Mouse (Mus musculus): ENCODE results near the gene Znhit3. TPM values are rescaled to one million over a fixed set of nuclear protein-coding genes. Genes with fewer than 3 reads are reported as not detected.

The Znhit3 gene
- polyA plus RNA-seq, 1 experiment from 2014 or later: 78.3 TPM

DNA sequence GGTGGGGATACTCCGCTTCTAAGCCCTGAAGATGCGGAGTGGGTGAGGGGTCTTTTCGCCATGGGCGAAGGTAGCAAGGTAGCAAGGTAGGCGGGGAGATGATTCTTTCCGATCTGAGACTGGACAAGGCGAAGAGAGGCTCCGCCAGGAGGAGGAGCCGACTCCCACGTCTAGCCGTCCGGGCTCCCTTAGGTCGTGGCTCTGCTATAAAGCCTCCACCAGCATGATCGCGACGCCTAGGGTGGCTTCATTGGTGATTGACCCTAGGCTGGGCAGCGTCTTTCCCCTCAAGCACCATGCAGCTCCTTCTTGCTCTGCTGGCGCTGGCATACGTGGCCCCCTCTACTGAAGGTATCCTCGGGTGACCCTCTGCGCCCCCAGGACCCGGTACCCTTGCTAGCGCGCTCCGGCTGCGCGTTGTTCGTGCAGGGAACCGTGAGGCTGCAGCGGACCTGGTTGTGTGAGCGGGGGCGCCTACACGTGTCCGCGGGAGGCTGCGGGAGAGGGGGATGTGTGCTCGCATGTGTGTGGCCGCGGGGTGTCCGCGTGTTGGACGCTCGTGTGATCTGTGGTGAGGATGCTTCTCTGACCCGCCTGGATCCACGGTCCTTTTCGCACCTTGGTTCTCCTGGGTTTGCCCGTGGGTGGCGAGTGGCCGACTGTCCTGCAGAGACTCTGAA is 41.6 kb upstream of the Znhit3 start, which contains the start of gene Car4:
Car4 (plus strand) TSS at position 196 of the 680 bp plus-strand sequence.
- H3K27me3 ChIP-seq (replicated peaks; ENCODE audit: control insufficient read depth, insufficient read depth, low read length): peaks cover 36% of the 10 kb centered on the region
- peaks cover 6% of the 10 kb centered on the region; the same call in 1 of the 2 replicates for H3K4me1 ChIP-seq (ENCODE audit: control insufficient read depth, insufficient read depth, low read length)
- H3K36me3 ChIP-seq (ENCODE audit: control insufficient read depth, insufficient read depth, low read length): no peaks in the 10 kb centered on the region
- no peaks in the 10 kb centered on the region for H3K9me3 ChIP-seq (replicated peaks; ENCODE audit: control insufficient read depth, low read length)
- H3K4me2 ChIP-seq (ENCODE audit: low read length): peak within 1 kb of the TSS; percentile 57
- peak within 1 kb of the TSS; percentile 35; the same call in 1 of the 2 replicates for H3K9ac ChIP-seq (ENCODE audit: low read length)
- H3K27ac ChIP-seq (ENCODE audit: low read depth, low read length): no peak within 1 kb of the TSS
- under 1% methylated on average over 49 of the region's 49 CpGs for WGBS
- ATAC-seq (no peak), DNase-seq (ENCODE audit: low spot score) (no peak)
- peak within 1 kb of the TSS; percentile 16 for H3K4me3 ChIP-seq (ENCODE audit: low read depth, low read length)

DNA sequence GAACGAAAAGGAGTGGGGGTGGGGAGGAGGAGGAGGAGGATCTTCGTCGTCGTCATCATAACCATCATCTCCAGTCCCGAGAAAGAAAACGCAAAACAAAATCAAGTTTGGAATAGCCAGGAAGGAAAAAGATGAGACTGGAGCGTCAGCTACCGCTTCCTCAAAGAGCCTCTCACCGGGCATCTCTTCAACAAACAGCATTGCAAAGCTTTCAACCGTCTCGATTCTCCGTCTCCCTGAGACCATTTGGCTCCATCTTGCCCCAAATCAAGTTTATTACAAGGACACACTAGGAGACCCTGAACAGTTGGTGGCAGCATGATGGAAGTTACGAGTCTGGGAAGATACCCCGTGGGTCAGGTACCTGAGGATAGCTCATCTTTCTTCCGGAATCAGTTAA is 41.0 kb upstream of the Znhit3 start:
- H3K4me2 ChIP-seq (ENCODE audit: low read length): peak overlapping the region; percentile 57
- peak overlapping the region; percentile 16 for H3K4me3 ChIP-seq (ENCODE audit: low read depth, low read length)
- no peak overlapping the region for H3K9ac ChIP-seq (ENCODE audit: low read length)
- H3K36me3 ChIP-seq (ENCODE audit: control insufficient read depth, insufficient read depth, low read length): no peaks in the 10 kb centered on the region
- H3K27me3 ChIP-seq (replicated peaks; ENCODE audit: control insufficient read depth, insufficient read depth, low read length): peaks cover 36% of the 10 kb centered on the region
- DNase-seq (ENCODE audit: low spot score): no peak
- no peaks in the 10 kb centered on the region for H3K9me3 ChIP-seq (replicated peaks; ENCODE audit: control insufficient read depth, low read length)
- no peak overlapping the region for H3K27ac ChIP-seq (ENCODE audit: low read depth, low read length)
- no peak for ATAC-seq
- 8% methylated on average over 15 of the region's 15 CpGs for WGBS
- H3K4me1 ChIP-seq (ENCODE audit: control insufficient read depth, insufficient read depth, low read length): peaks cover 6% of the 10 kb centered on the region; the same call in 1 of the 2 replicates

DNA sequence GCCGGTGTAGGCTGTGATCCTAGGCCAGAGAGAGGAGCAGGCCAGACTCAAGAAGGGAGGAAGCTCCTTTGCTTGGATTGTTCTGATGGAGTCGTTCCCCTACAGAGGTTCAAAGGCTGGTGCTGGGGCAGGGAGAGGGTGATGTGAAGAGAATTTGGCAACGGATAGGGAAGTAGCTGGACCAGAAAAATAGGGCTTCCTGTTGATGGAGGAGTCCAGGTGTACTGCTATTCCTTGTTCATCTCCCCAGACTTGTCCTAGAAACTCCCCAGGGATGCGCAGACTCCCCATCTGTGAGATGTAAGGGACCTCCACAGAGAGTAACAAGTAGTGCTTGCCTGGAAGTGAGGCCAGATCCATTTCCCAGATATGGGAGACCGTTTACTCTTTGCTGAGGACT is 40.2 kb upstream of the Znhit3 start:
- H3K4me3 ChIP-seq (ENCODE audit: low read depth, low read length): no peak overlapping the region
- no peaks in the 10 kb centered on the region for H3K36me3 ChIP-seq (ENCODE audit: control insufficient read depth, insufficient read depth, low read length)
- DNase-seq (ENCODE audit: low spot score) (no peak), ATAC-seq (no peak)
- H3K9me3 ChIP-seq (replicated peaks; ENCODE audit: control insufficient read depth, low read length): no peaks in the 10 kb centered on the region
- no peak overlapping the region for H3K4me2 ChIP-seq (ENCODE audit: low read length)
- H3K27ac ChIP-seq (ENCODE audit: low read depth, low read length): no peak overlapping the region
- peaks cover 36% of the 10 kb centered on the region for H3K27me3 ChIP-seq (replicated peaks; ENCODE audit: control insufficient read depth, insufficient read depth, low read length)
- peaks cover 6% of the 10 kb centered on the region; the same call in 1 of the 2 replicates for H3K4me1 ChIP-seq (ENCODE audit: control insufficient read depth, insufficient read depth, low read length)
- 34% methylated on average over 5 of the region's 5 CpGs for WGBS
- H3K9ac ChIP-seq (ENCODE audit: low read length): no peak overlapping the region

DNA sequence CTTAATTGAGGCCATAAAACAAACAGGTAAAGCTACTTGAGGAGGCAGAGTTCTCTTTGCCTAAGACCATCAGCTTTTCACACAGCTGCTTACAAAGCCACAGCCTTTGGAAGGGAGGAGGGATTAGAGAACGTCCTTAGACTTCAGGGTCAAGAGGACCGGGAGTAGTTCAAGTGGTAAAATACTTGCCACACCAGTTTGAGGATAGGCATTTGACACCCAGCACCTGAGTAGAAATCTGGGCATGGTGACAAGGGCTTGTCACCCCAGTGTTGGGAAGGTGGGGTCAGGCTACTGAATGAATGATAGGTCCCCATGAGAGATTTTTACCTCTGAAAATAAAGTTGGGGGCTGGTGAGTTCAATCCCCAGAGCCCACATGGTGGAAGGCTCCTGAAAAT is 36.4 kb upstream of the Znhit3 start:
- H3K4me3 ChIP-seq (ENCODE audit: low read depth, low read length): no peak overlapping the region
- WGBS: 28% methylated on average over 2 of the region's 2 CpGs

DNA sequence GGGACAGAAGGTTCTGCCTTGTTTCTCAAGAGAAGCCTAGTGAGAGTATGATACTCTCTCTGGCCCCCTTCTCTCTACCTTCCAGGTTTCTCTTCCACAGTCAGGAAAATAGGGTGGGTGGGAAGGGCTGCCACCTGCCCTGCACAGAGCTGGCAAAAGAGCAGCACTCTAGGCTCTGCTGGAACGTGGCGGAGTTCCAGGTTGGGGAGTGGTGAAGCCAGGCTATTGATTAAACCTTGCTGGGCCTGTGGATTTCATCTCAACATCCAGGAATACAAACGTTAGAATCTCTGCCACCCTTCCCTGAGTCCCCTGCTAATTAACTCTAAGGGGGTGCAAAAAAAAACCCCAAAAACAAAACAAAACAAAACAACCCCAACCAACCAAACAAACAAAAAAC is 32.4 kb upstream of the Znhit3 start:
- ATAC-seq (no peak), DNase-seq (ENCODE audit: low spot score) (no peak)
- Histone ChIP-seq H3K36me3 (ENCODE audit: control insufficient read depth, insufficient read depth, low read length) (no peaks in the 10 kb centered on the region), H3K4me1 (ENCODE audit: control insufficient read depth, insufficient read depth, low read length) (peaks cover 12% of the 10 kb centered on the region), H3K27ac (ENCODE audit: low read depth, low read length) (no peak overlapping the region), H3K4me2 (ENCODE audit: low read length) (no peak overlapping the region), H3K9ac (ENCODE audit: low read length) (no peak overlapping the region), H3K4me3 (ENCODE audit: low read depth, low read length) (no peak overlapping the region), H3K9me3 (replicated peaks; ENCODE audit: control insufficient read depth, low read length) (no peaks in the 10 kb centered on the region), H3K27me3 (replicated peaks; ENCODE audit: control insufficient read depth, insufficient read depth, low read length) (no peaks in the 10 kb centered on the region)
- WGBS: 19% methylated on average over 3 of the region's 3 CpGs

More for the DNA sequence above, 36.4 kb upstream of the Znhit3 start:
- Histone ChIP-seq H3K4me2 (ENCODE audit: low read length) (no peak overlapping the region), H3K9ac (ENCODE audit: low read length) (no peak overlapping the region), H3K27ac (ENCODE audit: low read depth, low read length) (no peak overlapping the region), H3K4me1 (ENCODE audit: control insufficient read depth, insufficient read depth, low read length) (peaks cover under 1% of the 10 kb centered on the region; the same call in 1 of the 2 replicates), H3K9me3 (replicated peaks; ENCODE audit: control insufficient read depth, low read length) (no peaks in the 10 kb centered on the region), H3K36me3 (ENCODE audit: control insufficient read depth, insufficient read depth, low read length) (no peaks in the 10 kb centered on the region), H3K27me3 (replicated peaks; ENCODE audit: control insufficient read depth, insufficient read depth, low read length) (peaks cover 13% of the 10 kb centered on the region)
- DNase-seq (ENCODE audit: low spot score) (no peak), ATAC-seq (no peak)

DNA sequence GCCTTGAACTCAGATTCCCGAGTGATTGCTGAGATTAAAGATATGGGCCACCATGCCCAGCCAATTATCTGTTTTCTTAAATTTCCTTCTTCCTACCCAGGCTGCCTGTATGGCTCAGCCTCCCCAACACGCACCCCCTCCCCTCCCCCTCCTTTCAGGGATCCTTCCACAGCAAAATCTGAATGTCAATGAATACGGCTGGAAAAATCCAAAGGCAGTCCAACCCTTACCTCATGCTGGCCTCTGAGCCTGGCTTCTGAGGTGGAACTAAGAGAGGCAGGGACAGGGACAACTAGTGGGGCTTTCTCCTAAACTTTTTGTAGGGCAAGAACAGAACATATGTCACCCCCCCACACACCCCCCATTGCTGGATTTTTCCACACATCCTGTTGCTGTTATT is 31.9 kb upstream of the Znhit3 start:
- Histone ChIP-seq H3K36me3 (ENCODE audit: control insufficient read depth, insufficient read depth, low read length) (no peaks in the 10 kb centered on the region), H3K4me2 (ENCODE audit: low read length) (no peak overlapping the region), H3K4me1 (ENCODE audit: control insufficient read depth, insufficient read depth, low read length) (peaks cover 12% of the 10 kb centered on the region), H3K27me3 (replicated peaks; ENCODE audit: control insufficient read depth, insufficient read depth, low read length) (no peaks in the 10 kb centered on the region), H3K27ac (ENCODE audit: low read depth, low read length) (no peak overlapping the region), H3K9ac (ENCODE audit: low read length) (no peak overlapping the region), H3K9me3 (replicated peaks; ENCODE audit: control insufficient read depth, low read length) (no peaks in the 10 kb centered on the region), H3K4me3 (ENCODE audit: low read depth, low read length) (no peak overlapping the region)
- WGBS: 31% methylated on average over 3 of the region's 3 CpGs
- DNase-seq (ENCODE audit: low spot score): peak; percentile 58
- ATAC-seq: no peak

DNA sequence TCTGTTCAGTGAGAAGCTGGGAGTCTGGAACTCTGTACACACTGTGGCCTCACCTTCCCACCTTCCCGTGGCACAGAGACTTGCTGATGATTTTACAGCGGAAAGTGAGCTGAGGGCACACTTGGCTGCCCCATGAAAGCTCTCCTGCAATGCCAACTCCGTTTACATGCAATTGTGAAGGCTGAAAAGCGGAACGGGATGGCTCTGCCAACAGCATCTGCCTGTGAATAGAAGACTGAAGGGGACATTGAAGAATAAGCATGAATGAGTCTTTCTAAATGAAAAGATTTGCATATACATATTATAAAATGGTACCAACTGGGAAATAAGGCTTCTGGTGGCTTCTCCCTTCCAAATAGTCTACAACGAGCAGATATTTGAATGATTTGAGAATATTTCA is 31.0 kb upstream of the Znhit3 start:
- 40% methylated on average over 6 of the region's 6 CpGs for WGBS

DNA sequence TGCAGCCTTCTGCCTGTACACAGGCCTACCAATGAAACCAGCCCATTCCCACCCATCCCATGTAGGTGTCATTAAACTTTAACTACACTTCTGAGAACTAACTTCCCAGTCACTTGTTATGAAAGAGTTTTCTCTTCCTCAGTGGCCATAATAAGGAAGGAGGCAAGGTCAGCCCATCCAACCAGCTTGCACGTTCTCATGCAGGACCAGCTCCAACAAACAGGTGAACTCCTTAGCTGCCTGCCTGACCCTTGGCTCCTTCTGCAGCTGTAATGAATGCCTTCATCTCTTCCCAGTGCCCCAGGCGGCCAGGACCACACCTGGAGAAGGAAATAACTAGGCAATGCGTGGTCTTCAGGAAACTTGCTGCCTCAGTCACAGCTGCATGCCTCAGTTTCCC is 29.7 kb upstream of the Znhit3 start:
- 69% methylated on average over 3 of the region's 3 CpGs for WGBS
- Histone ChIP-seq H3K4me3 (ENCODE audit: low read depth, low read length) (no peak overlapping the region), H3K36me3 (ENCODE audit: control insufficient read depth, insufficient read depth, low read length) (no peaks in the 10 kb centered on the region), H3K27ac (ENCODE audit: low read depth, low read length) (no peak overlapping the region), H3K9me3 (replicated peaks; ENCODE audit: control insufficient read depth, low read length) (no peaks in the 10 kb centered on the region), H3K9ac (ENCODE audit: low read length) (no peak overlapping the region), H3K4me1 (ENCODE audit: control insufficient read depth, insufficient read depth, low read length) (peaks cover 12% of the 10 kb centered on the region), H3K4me2 (ENCODE audit: low read length) (no peak overlapping the region), H3K27me3 (replicated peaks; ENCODE audit: control insufficient read depth, insufficient read depth, low read length) (no peaks in the 10 kb centered on the region)
- DNase-seq (ENCODE audit: low spot score) (no peak), ATAC-seq (no peak)

More for the DNA sequence above, 31.0 kb upstream of the Znhit3 start:
- DNase-seq (ENCODE audit: low spot score): peak; percentile 73
- no peaks in the 10 kb centered on the region for H3K27me3 ChIP-seq (replicated peaks; ENCODE audit: control insufficient read depth, insufficient read depth, low read length)
- no peaks in the 10 kb centered on the region for H3K9me3 ChIP-seq (replicated peaks; ENCODE audit: control insufficient read depth, low read length)
- H3K4me2 ChIP-seq (ENCODE audit: low read length): no peak overlapping the region
- H3K36me3 ChIP-seq (ENCODE audit: control insufficient read depth, insufficient read depth, low read length): no peaks in the 10 kb centered on the region
- peaks cover 12% of the 10 kb centered on the region for H3K4me1 ChIP-seq (ENCODE audit: control insufficient read depth, insufficient read depth, low read length)
- H3K4me3 ChIP-seq (ENCODE audit: low read depth, low read length): no peak overlapping the region
- no peak overlapping the region for H3K9ac ChIP-seq (ENCODE audit: low read length)
- no peak overlapping the region for H3K27ac ChIP-seq (ENCODE audit: low read depth, low read length)
- no peak for ATAC-seq

DNA sequence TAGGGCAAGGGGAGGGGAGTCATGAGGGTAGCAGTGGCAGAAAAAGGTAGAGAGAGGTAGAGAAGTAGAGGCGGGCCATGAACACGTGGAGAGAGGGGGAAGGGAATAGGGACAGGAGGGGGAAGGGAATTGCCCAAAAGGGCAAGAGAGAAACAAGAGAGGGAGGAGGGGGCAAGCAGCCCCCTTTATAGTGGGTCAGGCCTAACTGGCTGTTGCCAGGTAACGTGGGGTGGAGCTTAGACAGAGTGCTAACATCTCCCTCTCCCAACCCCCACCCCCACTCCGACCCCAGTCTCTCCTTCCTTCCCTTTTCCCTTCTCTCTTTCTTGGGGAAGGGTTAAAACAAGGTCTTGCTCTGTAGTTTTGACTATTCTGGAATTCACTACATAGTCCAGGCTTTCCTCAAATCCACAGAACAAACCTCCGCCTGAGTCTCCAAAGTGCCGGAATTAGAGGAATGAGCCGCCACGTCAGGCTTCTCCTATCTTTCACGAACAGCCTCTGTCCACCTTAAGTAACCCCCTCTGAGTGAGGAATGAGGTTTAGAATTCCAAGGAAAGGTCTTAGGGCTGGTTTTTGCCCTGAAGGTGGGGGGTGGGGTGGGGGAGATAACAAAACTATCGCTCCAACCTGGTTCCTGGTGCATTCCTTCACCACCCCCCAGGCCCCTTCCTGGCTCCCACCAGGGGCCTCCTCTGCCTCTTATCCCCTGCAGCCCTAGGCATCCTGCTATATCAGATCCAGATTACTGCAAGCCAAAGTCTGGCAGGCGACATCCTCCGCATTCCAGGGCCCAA is 28.7 kb upstream of the Znhit3 start:
- no peaks in the 10 kb centered on the region for H3K27me3 ChIP-seq (replicated peaks; ENCODE audit: control insufficient read depth, insufficient read depth, low read length)
- H3K9me3 ChIP-seq (replicated peaks; ENCODE audit: control insufficient read depth, low read length): no peaks in the 10 kb centered on the region
- peak overlapping the region; percentile 12; the same call in 1 of the 2 replicates for H3K4me2 ChIP-seq (ENCODE audit: low read length)
- no peak overlapping the region for H3K9ac ChIP-seq (ENCODE audit: low read length)
- no peak for ATAC-seq
- DNase-seq (ENCODE audit: low spot score): no peak
- 6% methylated on average over 12 of the region's 12 CpGs for WGBS
- H3K4me1 ChIP-seq (ENCODE audit: control insufficient read depth, insufficient read depth, low read length): peaks cover 12% of the 10 kb centered on the region
- no peaks in the 10 kb centered on the region for H3K36me3 ChIP-seq (ENCODE audit: control insufficient read depth, insufficient read depth, low read length)
- no peak overlapping the region for H3K4me3 ChIP-seq (ENCODE audit: low read depth, low read length)
- H3K27ac ChIP-seq (ENCODE audit: low read depth, low read length): no peak overlapping the region
